Mouse (Mus musculus): ENCODE measurements around the gene Eif2d.

DNA sequence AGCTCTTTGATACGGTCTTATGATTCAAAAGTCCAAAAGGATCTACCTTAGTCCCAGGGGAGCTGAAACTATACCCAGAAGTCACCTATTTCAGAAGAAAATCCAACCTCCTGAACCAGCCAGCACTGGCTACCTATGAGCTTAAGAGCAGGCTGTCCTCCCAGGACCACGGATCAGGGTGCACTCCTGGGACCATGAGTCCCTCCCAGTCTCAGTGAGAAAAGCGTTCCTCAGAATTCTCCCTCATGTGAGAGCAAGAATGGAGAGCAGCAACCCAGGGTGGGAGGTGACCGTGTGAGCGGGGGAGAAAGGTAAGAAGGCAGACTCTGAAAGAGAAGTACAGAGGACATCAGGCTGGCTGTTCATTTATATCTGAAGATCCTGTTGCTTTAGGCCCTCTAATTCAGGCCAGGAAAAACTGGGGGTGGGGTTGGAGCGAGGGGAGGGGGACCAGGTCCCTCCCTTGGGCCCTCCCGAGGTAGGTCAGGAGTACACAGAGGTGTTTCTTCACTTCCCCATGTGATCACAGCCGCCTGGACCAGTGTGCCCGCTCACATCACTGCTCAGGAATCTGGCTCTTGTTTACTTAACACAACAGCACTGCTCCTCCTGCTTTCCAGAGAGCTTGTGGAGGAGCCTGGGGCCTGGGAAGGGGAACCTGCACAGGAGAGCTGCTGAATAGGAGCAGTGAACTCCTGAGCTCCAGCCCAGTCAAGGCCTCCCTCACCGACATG, 45.2 kb upstream of the Eif2d start:
- TF ChIP-seq CTCF (IDR thresholded peaks at IDR 0.05) (no peak), EP300 (IDR thresholded peaks at IDR 0.05) (peak; percentile 68)
